Mouse (Mus musculus) neutrophil, adult 5-6 weeks (primary cell): ENCODE data around the gene Dgkz. TPM values are rescaled to one million over a fixed set of nuclear protein-coding genes. Genes with fewer than 3 reads are reported as not detected.

Experiments
- ATAC-seq: fragments of 151-379, 151-347 bp; 2 replicates; pipeline ENCODE4 v1.8.0; 2017; ENCODE audit warnings: mild to moderate bottlenecking, moderate TSS enrichment; ENCODE audit not compliant: insufficient number of reproducible peaks, poor library complexity, low FRiP score, severe bottlenecking; ENCODE audit errors: extremely low read depth
- total RNA-seq: library from RNA; stranded (forward); fragments of 200-1000 nt; gene quantifications from 2 replicates; pipeline ENCODE4 v1.2.3, GENCODE M21; 2017

The Dgkz gene
- total RNA-seq, 1 experiment from 2014 or later: 137 TPM

DNA sequence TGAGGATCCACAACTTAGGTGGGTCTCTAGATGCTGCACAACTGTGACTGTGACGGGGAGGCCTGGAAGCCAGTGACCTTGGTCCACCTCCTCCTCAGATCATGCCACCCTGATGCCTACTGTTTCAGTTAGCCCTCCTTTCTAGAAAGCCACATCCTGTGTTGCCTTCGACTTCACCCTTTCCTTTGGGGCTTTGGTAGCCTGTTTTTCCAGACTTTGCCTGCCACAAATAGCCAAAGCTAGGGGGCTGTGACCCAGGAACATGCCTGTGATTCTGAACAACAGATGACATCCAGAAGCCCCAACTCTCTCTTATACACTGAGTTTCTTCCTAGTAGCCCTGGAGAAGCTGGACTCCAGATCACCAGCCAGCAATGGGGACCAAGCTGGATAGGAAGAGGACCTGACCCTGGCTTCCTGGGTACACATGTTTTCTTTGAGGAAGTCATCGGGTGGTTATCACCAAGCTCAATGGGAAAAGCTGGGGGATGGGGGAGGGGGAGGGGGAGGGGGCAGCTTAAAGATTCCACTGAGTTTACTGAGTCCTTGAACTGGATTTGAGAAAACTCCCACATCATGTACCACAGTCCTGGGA is 11.0 kb downstream of the Dgkz start:
- no peak for ATAC-seq

GRCm38 (mm10) chr2:91963443-91963932 is 12.2 kb downstream of the Dgkz start:
- peak; percentile 65 for ATAC-seq

DNA sequence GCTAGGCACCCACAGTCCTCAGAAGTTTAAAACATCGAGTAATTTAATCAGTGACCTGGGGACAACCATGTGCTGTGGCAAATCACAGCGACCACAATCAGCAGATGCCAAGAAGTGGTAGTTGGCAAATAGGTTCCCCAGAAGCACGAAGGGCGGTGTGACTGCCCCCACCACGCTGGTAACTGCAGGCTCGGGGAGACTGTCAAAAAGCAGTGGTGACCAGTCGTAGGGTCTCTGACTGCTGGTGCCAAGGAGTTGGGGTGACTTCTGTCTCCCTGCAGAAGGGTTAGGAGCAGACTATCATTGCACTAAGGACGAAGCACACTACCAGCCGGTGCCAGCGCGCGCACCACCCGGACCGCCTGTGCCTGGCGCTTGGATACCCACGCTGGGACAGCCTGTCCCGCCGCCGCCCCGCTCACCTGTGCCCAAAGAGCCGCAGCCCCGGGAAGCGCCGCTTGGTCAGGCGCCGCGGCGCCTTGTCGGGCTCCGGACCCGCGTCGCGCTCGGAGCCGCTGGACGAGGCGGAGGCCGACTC is 12.7 kb downstream of the Dgkz start:
- ATAC-seq: no peak

DNA sequence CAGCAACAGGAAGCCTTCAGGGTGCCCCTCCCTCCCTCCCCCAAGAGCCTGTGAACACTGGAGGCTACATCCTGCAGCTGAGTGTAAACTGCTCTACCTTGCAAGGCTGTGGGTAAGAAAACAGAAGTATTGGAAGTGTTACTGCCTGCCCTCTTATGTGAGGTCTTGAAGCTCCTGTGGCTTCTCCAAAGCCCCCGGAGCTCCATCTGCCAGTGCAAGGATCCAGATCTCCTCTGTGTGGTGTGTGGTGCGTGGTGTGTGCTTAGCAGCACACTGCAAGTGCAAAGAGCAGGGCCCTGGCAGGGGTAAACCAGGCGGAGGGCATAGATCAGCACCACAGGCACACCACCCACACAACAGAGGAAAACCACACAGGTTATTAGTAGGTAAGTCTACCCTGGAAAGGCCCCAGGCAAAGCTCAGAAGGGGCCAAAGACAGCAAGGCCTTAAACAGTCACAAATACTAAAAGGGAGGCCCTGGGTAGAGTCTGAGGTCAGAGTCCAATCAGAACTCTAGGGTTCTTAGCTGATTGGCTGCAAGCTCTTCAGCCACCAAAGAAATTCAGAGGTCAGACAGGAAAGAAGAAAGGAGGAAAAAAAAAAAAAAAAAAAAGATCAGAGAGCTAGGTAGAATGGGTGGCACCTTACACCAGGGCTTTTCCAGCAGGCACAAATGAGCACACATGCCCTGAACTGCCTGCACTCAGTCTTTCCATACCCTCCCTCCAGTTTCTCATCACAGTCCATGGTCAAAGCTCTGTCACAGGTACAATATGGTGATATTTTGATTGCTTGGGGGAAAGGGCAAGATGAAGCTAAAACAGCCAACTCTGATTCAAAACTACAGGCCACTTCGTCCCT is 13.5 kb downstream of the Dgkz start:
- peak; percentile 30; the same call in 1 of the 2 replicates for ATAC-seq

- ATAC-seq: no peak
Observed at GRCm38 (mm10) chr2:91960459-91960858, 15.2 kb downstream of the Dgkz start.

DNA sequence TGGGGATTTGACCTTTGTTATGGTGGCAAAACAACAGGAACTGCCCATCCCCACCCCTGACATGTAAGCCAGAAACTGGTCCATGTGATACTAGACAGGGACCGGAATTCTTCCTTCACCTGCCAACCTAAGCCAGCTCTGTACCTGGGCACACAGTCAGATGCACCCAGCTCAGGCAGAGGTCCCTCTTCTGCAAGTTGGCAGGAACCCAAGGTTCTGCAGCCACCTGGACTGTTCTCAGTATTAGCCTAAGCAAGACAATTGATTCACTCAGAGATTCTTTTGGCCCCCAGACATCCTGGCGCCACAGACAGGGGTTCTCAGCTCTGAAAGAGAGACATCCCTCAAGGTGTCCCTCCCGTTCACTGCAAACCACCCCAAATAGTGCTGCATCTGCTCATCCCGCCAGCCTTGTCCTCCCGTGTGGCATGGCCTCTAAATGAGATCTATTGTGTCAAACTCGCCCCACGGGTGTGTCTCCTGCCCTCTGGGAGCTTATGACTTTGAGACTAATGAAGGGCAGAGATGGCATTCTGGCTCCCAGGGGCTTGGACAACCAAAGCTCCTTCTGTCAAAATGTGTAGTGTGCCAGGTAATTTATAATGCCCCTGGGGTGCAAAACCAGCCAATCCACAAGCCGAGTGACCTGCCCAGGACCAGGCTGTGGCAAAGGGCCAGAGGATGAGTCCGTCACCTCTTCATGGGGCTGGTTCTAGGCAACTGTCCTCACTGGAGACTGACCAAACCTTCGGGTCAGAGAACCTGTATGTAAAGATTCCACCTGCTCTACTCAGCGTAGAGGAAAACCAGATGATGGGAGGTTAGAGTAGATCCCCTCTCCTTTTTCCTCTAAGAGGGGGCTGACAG is 15.9 kb downstream of the Dgkz start:
- ATAC-seq: no peak

GRCm38 (mm10) chr2:91958701-91959457 is 16.8 kb downstream of the Dgkz start:
- 0 out of 2 replicates have a peak, but pooled peaks have one; percentile 27 for ATAC-seq

DNA sequence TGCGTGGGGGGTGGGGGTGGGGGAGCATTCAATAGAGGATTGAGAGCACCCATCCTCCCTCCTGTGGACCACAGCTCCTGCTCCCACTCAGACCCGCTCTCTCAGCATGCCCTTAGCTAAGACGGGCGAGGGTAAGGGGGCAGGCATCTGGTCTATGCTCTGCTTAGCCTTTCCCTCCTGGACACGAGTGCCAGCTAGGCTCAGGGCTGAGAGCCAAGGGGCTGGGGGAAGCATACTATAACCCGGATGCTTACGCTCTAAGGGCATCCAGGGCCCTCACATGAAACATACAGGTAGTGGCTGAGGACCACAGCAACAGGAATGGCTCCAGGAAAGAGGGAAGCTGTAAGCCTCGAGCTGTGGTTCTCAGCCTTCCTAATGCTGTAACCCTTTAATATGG is 17.6 kb downstream of the Dgkz start:
- ATAC-seq: no peak

DNA sequence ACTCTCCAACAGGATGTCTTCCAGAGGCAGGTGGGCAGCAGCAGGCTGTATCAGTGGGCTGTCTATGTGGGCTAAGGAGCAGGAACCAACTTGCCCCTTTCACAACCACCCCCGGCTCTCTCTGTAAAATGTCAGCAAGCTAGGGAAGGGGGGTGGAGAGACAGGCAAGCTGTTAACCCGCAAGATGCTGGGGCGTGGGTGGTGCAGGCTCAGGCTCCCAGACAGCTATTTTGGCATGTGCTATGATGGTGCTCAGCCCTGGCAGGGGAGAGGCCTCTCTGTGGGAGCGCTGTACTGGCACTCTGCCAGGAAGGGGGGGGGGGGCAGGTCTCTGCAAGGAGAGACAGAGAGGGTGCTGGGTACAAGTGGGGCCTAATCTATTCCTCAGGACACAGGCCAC is 18.6 kb downstream of the Dgkz start:
- ATAC-seq: no peak

GRCm38 (mm10) chr2:91955875-91956274 is 19.8 kb downstream of the Dgkz start:
- ATAC-seq: no peak

DNA sequence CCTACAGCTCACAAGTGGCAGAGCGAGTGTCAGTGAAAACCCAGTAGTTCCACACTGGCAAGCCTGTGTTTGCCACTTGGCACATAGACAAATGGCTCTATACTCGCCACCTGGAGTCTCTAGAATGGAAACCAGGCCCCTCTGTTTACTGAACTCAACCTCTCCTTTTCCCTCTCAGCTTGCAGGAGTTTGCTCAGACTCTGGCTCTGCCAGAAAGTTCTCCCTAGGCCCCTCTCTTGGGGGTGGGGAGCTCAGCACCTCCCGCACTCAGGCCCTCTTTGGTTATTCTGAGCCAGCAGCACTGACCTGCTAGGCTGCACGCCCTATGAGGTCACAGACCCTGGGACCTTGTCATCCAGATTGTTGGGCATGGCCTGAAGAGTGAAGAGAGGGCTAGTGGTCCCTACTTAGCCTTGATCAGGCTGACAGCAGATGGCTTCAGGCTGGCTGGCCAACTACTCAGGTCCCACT is 20.5 kb downstream of the Dgkz start:
- no peak for ATAC-seq

DNA sequence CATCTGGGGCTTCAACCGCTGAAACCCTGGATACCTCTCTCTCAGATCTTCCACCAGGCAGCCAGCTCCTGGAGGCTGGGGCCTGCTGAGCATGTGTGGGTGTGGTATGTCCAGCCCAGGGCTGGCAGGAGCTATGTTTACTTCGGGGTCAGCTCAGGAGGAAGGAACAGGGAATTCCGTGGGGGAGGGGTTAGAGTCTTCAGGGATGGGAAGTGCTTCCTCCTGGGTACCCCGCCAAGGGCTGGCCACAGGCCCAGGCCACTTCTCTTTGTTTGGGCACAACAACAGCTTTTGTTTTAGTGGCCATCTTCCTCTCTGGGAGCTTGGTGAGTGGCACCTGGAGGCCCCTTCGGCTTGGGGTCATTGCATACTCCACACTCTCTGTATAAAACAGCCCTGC is 21.8 kb downstream of the Dgkz start:
- ATAC-seq: no peak

GRCm38 (mm10) chr2:91950275-91951085 is 25.2 kb downstream of the Dgkz start:
- ATAC-seq: peak; percentile 57; the same call in 1 of the 2 replicates

DNA sequence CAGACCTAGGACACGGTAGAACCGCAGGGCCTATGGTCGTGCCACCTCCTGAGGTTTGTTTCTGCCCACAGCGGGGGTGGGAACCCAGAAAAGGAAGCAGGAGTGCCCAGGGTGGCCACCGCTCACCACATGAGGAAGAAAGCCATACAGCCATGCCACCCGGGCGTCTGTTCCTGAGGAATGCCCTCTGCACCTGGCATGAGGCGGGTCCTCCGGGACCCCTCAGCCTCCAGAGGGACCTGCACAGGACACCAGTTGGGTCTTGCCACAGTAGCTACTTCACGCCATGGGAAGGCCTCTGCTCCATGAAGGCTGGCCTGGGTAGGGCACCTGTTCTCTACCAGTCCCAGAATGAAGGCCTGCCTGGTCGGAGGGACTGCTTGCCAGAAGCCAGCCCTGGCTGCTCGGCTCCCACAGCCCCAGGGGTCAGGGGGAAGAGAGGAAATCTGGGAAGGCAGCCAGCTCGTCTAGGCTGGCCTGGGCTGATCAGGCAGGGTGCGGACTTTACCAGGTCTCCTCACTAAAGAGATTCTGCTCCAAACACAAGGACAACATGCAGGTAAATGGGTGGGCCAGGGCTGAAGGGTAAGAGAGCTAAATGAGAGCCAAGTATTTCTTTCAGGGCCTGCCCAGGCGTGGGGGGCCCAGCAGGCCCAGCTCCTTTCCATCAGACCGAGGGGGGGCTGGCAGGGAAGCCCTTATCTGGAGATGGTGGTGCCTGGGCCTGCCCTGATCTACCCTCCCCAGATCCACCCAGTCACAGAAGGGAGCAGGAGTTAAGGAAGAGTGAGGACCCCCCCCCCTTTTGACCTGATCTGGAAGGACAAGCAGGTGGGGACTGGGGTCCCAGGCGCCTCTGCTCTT is 26.0 kb downstream of the Dgkz start:
- no peak for ATAC-seq

DNA sequence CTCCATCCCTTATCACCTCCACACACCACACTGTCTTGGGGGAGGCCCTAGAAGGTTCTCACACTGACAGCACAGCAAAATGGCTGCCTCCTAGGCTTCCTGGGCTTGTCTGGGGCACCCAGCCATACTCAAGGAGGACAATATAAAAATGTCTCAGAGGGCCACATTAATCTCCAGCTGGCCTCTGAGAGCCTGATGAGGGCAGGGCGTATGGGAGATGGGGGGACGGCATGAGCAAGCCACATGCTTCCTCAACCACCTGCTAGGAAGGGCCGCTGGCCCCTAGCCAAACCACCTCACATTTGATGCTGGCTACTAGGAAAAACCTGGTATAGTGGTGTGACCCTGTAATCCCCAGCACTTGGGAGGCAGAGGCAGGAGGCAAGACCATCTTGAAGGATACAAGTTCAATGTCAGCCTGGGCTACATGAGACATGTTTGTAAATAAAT is 26.8 kb downstream of the Dgkz start:
- ATAC-seq: no peak

DNA sequence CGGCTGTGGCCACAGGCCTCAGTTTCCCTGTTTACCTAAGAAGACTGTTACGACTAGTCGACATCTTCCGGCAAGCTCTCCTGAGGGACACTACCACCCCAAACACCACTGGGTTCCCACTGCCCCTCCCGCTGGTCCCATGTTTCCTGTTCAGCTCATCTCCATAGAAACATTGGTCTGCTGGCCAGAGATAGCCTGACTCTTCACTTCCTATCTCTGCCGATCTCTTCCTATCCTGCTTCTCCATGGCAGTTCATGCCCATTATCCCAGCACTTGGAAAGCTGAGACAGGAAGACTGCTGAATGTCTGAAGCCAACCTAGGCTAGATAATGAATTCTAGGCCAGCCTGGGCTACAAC is 27.5 kb downstream of the Dgkz start:
- no peak for ATAC-seq
